Mouse (Mus musculus): ENCODE data around the gene Tcte2.
"Not testable (repeated sequence)": the region's sequence is repeated elsewhere in the genome, so short reads cannot be mapped to it uniquely, and the experiment has no call there.

DNA sequence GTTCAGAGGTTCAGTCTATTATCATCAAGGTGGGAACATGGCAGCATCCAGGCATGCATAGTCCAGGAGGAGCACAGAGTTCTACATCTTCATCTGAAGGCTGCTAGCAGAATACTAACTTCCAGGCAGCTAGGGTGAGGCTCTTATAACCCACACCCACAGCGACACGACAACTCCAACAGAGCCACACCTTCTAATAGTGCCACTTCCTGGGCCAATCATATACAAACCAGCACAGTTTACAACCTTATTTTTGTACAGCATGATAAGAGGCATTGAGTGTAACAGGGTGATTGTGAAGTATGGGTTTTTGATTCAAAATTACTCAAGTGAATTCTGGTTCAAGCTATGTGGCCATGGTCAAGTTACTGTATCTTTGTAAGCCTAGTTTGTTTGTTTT is 28.4 kb upstream of the Tcte2 start:
- TF ChIP-seq CTCF (IDR thresholded peaks at IDR 0.05; ENCODE audit: insufficient read depth, low read length); POLR2A (IDR thresholded peaks at IDR 0.05; ENCODE audit: borderline replicate concordance, extremely low read depth, low read depth, low read length): not testable (repeated sequence)

Data from lung, adult 2 months (tissue).